Mouse (Mus musculus): Measurements from ENCODE around the gene Gm20388. TPM values are rescaled to one million over a fixed set of nuclear protein-coding genes. Genes with fewer than 3 reads are reported as not detected.

Gene Gm20388
- total and polyA plus RNA-seq, 2 experiments from 2014 or later, result 17.3 TPM; not detected in 1

- peaks cover 33% of the 10 kb centered on the region for H3K4me1 ChIP-seq (ENCODE audit: control insufficient read depth, insufficient read depth)
- 37% methylated on average over 5 of the region's 5 CpGs for whole genome bisulfite sequencing
Observed at GRCm38 (mm10) chr8:121877212-121877611, 1966.6 kb downstream of the Gm20388 start.

GRCm38 (mm10) chr8:121877828-121878480 is 1967.3 kb downstream of the Gm20388 start:
- Histone ChIP-seq H3K4me3 (ENCODE audit: low read depth, low read length) (no peak overlapping the region), H3K36me3 (replicated peaks; ENCODE audit: control insufficient read depth, insufficient read depth, low read length) (no peaks in the 10 kb centered on the region; the same call in 1 of the 2 replicates), H3K27ac (ENCODE audit: low read depth) (no peak overlapping the region), H3K4me1 (ENCODE audit: control insufficient read depth, insufficient read depth) (peaks cover 31% of the 10 kb centered on the region), H3K27me3 (ENCODE audit: control insufficient read depth, insufficient read depth, low read length) (no peaks in the 10 kb centered on the region), H3K4me2 (ENCODE audit: low read depth, low read length) (no peak overlapping the region), H3K9me3 (replicated peaks; ENCODE audit: control insufficient read depth, low read length) (no peaks in the 10 kb centered on the region), H3K9ac (replicated peaks; ENCODE audit: low read depth, low read length) (no peak overlapping the region)
- TF ChIP-seq EP300 (IDR thresholded peaks at IDR 0.05; ENCODE audit: low read depth) (no peak), CTCF (IDR thresholded peaks at IDR 0.05; ENCODE audit: low read depth) (no peak)
- no peak for DNase-seq (ENCODE audit: low spot score)
- no peak for ATAC-seq (ENCODE audit: insufficient read depth, low read depth)
- 91% methylated on average over 7 of the region's 7 CpGs for WGBS

More at GRCm38 (mm10) chr8:121877212-121877611, 1966.6 kb downstream of the Gm20388 start:
- Histone ChIP-seq H3K9ac (replicated peaks; ENCODE audit: low read depth, low read length) (no peak overlapping the region), H3K4me2 (ENCODE audit: low read depth, low read length) (no peak overlapping the region), H3K27me3 (ENCODE audit: control insufficient read depth, insufficient read depth, low read length) (no peaks in the 10 kb centered on the region), H3K36me3 (replicated peaks; ENCODE audit: control insufficient read depth, insufficient read depth, low read length) (no peaks in the 10 kb centered on the region), H3K9me3 (replicated peaks; ENCODE audit: control insufficient read depth, low read length) (no peaks in the 10 kb centered on the region), H3K27ac (ENCODE audit: low read depth) (no peak overlapping the region), H3K4me3 (ENCODE audit: low read depth, low read length) (no peak overlapping the region)
- DNase-seq (ENCODE audit: low spot score) (no peak), ATAC-seq (ENCODE audit: insufficient read depth, low read depth) (no peak)
- TF ChIP-seq EP300 (IDR thresholded peaks at IDR 0.05; ENCODE audit: low read depth) (no peak), CTCF (IDR thresholded peaks at IDR 0.05; ENCODE audit: low read depth) (no peak)

- DNase-seq (ENCODE audit: low spot score) (no peak), ATAC-seq (ENCODE audit: insufficient read depth, low read depth) (no peak)
- no peak overlapping the region for H3K4me2 ChIP-seq (ENCODE audit: low read depth, low read length)
- no peak overlapping the region for H3K27ac ChIP-seq (ENCODE audit: low read depth)
- H3K27me3 ChIP-seq (ENCODE audit: control insufficient read depth, insufficient read depth, low read length), result no peaks in the 10 kb centered on the region
- no peak for TF ChIP-seq CTCF (IDR thresholded peaks at IDR 0.05; ENCODE audit: low read depth)
- no peak for TF ChIP-seq EP300 (IDR thresholded peaks at IDR 0.05; ENCODE audit: low read depth)
- H3K9me3 ChIP-seq (replicated peaks; ENCODE audit: control insufficient read depth, low read length), result no peaks in the 10 kb centered on the region
- 85% methylated on average over 3 of the region's 3 CpGs for WGBS
- peaks cover 27% of the 10 kb centered on the region for H3K4me1 ChIP-seq (ENCODE audit: control insufficient read depth, insufficient read depth)
- H3K36me3 ChIP-seq (replicated peaks; ENCODE audit: control insufficient read depth, insufficient read depth, low read length), result peaks cover 14% of the 10 kb centered on the region; the same call in 1 of the 2 replicates
- no peak overlapping the region for H3K9ac ChIP-seq (replicated peaks; ENCODE audit: low read depth, low read length)
- H3K4me3 ChIP-seq (ENCODE audit: low read depth, low read length), result no peak overlapping the region
Observed at GRCm38 (mm10) chr8:121879712-121880111, 1969.1 kb downstream of the Gm20388 start.

- peak; percentile 65 for DNase-seq (ENCODE audit: low spot score)
- Histone ChIP-seq H3K27ac (ENCODE audit: low read depth) (peak overlapping the region; percentile 34; the same call in 1 of the 2 replicates), H3K27me3 (ENCODE audit: control insufficient read depth, insufficient read depth, low read length) (no peaks in the 10 kb centered on the region), H3K4me2 (ENCODE audit: low read depth, low read length) (no peak overlapping the region), H3K4me1 (ENCODE audit: control insufficient read depth, insufficient read depth) (peaks cover 18% of the 10 kb centered on the region), H3K9ac (replicated peaks; ENCODE audit: low read depth, low read length) (no peak overlapping the region), H3K9me3 (replicated peaks; ENCODE audit: control insufficient read depth, low read length) (no peaks in the 10 kb centered on the region), H3K36me3 (replicated peaks; ENCODE audit: control insufficient read depth, insufficient read depth, low read length) (peaks cover 25% of the 10 kb centered on the region), H3K4me3 (ENCODE audit: low read depth, low read length) (no peak overlapping the region)
- 8% methylated on average over 1 of the region's 1 CpGs for whole genome bisulfite sequencing
- ATAC-seq (ENCODE audit: insufficient read depth, low read depth), result peak; percentile 81
- TF ChIP-seq CTCF (IDR thresholded peaks at IDR 0.05; ENCODE audit: low read depth), result no peak
- TF ChIP-seq EP300 (IDR thresholded peaks at IDR 0.05; ENCODE audit: low read depth), result no peak
Observed at GRCm38 (mm10) chr8:121880818-121881217, 1970.2 kb downstream of the Gm20388 start.

- DNase-seq (ENCODE audit: low spot score), result no peak
- Histone ChIP-seq H3K4me1 (ENCODE audit: control insufficient read depth, insufficient read depth) (peaks cover 14% of the 10 kb centered on the region), H3K27ac (ENCODE audit: low read depth) (no peak overlapping the region), H3K9me3 (replicated peaks; ENCODE audit: control insufficient read depth, low read length) (no peaks in the 10 kb centered on the region), H3K27me3 (ENCODE audit: control insufficient read depth, insufficient read depth, low read length) (no peaks in the 10 kb centered on the region), H3K36me3 (replicated peaks; ENCODE audit: control insufficient read depth, insufficient read depth, low read length) (peaks cover 36% of the 10 kb centered on the region), H3K9ac (replicated peaks; ENCODE audit: low read depth, low read length) (no peak overlapping the region), H3K4me3 (ENCODE audit: low read depth, low read length) (no peak overlapping the region), H3K4me2 (ENCODE audit: low read depth, low read length) (no peak overlapping the region)
- TF ChIP-seq EP300 (IDR thresholded peaks at IDR 0.05; ENCODE audit: low read depth) (no peak), CTCF (IDR thresholded peaks at IDR 0.05; ENCODE audit: low read depth) (no peak)
- ATAC-seq (ENCODE audit: insufficient read depth, low read depth), result no peak
- WGBS, result 85% methylated on average over 5 of the region's 5 CpGs
Observed at GRCm38 (mm10) chr8:121881921-121882320, 1971.3 kb downstream of the Gm20388 start.

GRCm38 (mm10) chr8:121884181-121884580 is 1973.5 kb downstream of the Gm20388 start:
- no peak for TF ChIP-seq EP300 (IDR thresholded peaks at IDR 0.05; ENCODE audit: low read depth)
- no peak for TF ChIP-seq CTCF (IDR thresholded peaks at IDR 0.05; ENCODE audit: low read depth)
- Histone ChIP-seq H3K36me3 (replicated peaks; ENCODE audit: control insufficient read depth, insufficient read depth, low read length) (peaks cover 49% of the 10 kb centered on the region), H3K27me3 (ENCODE audit: control insufficient read depth, insufficient read depth, low read length) (no peaks in the 10 kb centered on the region), H3K27ac (ENCODE audit: low read depth) (no peak overlapping the region), H3K4me3 (ENCODE audit: low read depth, low read length) (no peak overlapping the region), H3K9me3 (replicated peaks; ENCODE audit: control insufficient read depth, low read length) (no peaks in the 10 kb centered on the region), H3K4me1 (ENCODE audit: control insufficient read depth, insufficient read depth) (peaks cover 14% of the 10 kb centered on the region), H3K4me2 (ENCODE audit: low read depth, low read length) (no peak overlapping the region), H3K9ac (replicated peaks; ENCODE audit: low read depth, low read length) (no peak overlapping the region)
- 90% methylated on average over 3 of the region's 3 CpGs for WGBS
- ATAC-seq (ENCODE audit: insufficient read depth, low read depth) (no peak), DNase-seq (ENCODE audit: low spot score) (no peak)
